Mouse (Mus musculus) brain, embryonic 14.5 days (tissue): Measurements from ENCODE around the gene Etfa.

Experiments used
- CTCF ChIP-seq: fragments of 200-500 bp; IDR thresholded peaks from 2 replicates; pipeline ENCODE4 v1.5.1; 2012; ENCODE audit warnings: inconsistent platforms, mild to moderate bottlenecking, moderate library complexity, borderline replicate concordance; ENCODE audit not compliant: insufficient read depth, insufficient read length; ENCODE audit errors: extremely low read depth
- POLR2A ChIP-seq: fragments of 200-500 bp; IDR thresholded peaks from 2 replicates; pipeline ENCODE4 v1.6.1; 2012; ENCODE audit warnings: mild to moderate bottlenecking, inconsistent platforms, borderline replicate concordance; ENCODE audit not compliant: poor library complexity, insufficient read depth, insufficient read length, severe bottlenecking; ENCODE audit errors: extremely low read depth

- no peak for TF ChIP-seq POLR2A
- no peak for TF ChIP-seq CTCF
Measured at GRCm38 (mm10) chr9:55541681-55542365, 29.8 kb upstream of the Etfa start.
